Mouse (Mus musculus): ENCODE measurements at regions not wholly inside any gene's neighbourhood (a gene's known extent, or its start where the extent isn't known, plus 50 kb on each side); places are given as distances from the start of the nearest gene placed in this dataset.

DNA sequence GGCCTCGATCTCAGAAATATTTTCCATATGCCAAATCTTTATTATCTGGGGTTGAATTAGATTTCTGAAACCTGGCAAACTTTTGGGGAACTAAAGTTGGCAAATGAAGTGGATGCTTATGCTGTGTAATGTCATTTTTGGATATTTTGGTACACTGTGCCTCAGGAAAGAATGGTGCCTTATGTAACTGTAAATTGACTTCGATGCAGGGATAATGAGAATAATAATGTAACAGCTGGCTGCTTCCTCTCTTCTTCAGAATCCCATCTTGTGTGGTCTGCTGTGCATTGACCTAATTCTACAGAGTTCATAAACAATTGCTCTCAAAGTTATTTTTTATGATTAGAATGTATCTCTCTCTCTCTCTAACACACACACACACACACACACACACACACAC is 545.6 kb downstream of the Tfap2b start:
- DNase-seq (ENCODE audit: low spot score): no peak

DNA sequence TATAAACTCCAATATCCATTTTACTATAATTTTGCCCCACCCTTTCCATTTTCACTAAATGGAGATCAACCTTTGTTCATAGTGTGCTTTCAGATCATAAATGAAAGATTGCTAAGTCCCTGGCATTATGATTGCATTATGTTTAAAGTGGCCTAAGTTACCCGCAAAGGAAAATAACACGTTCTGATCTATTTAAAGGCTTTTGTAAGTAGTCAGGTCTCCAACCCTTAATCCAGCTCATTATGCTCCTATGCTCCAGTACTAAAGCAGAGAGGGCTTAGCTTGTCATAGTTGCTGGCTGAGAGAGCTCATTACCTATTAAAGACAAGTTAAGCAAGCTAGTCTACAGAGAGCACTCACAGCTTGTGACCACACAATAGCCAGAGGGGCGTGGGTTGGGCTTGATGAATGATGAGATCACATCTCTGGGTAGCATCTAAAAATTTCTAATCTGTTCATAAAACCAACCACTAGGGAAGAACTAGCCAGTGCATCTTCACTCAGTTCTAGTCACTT is 549.3 kb downstream of the Tfap2b start:
- DNase-seq (ENCODE audit: low spot score): no peak

DNA sequence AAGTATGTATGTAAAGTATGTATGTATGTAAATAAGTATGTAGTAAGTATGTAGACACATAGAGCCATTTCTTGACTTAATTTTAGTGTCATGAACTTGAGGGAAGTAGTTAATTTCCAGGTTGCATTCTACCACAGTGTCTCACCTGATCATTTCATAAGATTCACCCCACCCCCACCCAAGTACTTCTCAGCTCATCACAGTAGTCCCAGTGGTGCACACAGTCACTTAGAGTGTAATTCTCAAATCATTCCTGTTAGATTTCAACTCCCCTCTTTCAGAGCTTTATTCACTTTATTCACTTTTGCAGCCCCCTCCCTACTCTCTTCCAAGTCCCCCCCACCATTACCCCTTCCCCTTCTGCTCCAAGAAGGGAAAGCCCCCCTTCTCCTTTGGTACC is 558.2 kb downstream of the Tfap2b start:
- no peak for DNase-seq (ENCODE audit: low spot score)

DNA sequence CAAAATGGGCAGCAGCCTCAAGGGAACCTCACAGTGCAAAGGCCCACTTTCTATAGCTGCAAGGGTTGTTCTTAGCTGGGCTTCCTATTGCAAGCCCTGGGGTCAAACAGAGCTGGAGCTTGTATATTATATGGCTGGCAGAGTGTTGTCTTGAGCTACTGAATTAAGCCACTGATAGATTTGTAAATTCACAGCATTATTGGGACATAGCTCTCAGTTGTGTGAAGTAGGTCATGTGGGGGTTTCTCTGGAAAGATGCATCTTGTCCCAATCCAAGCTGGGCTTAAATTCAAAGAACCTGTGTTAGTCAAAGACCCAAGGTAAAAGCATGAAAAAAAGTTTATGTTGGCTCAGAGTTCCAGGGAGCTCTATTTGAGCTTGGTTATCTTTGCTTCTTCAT is 563.6 kb downstream of the Tfap2b start:
- no peak for DNase-seq (ENCODE audit: low spot score)

DNA sequence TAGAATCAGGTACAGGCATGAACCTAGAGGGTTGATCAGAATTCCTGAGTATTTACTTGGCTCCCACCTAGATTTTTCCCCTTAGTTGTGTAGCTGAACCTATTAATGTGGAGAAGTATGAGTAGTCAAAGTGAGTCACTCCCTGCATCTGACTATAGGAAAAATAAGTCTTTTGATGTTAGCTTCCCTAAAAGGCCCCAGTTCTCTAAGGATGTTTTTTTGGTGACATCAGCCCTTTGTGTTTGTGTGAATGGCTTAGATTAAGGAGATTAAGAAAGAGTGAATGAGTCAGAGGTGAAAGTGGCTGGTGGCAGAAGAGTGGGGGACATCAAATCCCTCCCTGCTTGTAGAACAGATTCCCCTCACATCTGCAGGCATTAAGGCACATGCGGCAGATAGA is 565.8 kb downstream of the Tfap2b start:
- DNase-seq (ENCODE audit: low spot score): no peak

DNA sequence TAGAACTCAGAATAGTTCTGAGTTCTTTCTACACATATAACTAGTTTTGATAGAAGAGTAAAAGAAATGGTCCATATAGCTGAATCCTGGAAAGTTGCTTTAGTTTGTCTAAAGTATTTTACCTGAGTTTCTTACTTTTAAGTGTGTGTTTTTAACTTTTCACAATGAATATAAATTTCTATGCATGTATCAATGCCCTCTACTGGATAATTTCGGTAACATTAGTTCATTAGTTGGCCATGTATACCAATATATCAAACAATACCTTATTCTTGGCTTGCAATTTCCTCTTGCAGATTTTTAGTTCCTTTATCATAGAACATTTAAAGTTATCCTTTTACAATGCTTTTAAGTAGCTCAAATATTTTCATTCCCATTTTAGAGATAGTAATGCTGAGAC is 568.8 kb downstream of the Tfap2b start:
- no peak for DNase-seq (ENCODE audit: low spot score)

DNA sequence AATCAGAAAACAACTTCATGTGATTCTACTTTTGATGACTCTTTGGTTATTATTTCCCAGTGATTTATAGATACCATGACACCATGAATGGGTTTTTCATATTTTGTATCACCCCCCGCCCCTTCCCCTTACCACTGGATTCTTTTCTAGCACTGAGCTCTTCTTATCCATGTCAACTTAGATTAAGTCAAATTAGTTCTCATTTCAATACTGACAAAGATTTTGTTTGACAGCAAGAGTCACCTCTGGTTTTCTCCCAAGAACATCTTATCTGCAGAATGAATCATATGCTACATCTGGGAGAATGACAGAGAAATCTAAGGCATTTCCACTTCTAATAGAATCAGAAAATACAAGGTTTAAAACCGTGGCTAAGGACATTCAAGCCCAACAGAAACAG is 578.3 kb downstream of the Tfap2b start:
- DNase-seq (ENCODE audit: low spot score): no peak

DNA sequence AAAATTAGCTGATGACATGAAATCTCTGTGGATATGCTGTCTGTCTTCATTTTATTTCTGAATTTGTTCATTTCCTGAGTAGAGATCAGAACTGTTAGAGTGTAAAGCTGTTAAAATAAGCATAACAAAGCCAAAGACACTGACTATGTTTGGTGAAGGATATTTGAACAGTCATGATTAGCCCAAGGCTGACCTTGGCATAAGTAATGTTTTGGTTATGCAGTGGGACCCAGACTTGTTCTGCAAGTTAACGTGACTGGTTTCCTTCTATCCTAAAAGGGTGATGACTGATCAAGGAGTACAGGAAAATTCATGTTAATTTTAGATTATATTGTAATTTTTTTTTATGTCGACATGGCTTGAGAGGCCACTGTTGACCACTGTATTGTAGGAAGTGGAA is 585.4 kb downstream of the Tfap2b start:
- no peak for DNase-seq (ENCODE audit: low spot score)

DNA sequence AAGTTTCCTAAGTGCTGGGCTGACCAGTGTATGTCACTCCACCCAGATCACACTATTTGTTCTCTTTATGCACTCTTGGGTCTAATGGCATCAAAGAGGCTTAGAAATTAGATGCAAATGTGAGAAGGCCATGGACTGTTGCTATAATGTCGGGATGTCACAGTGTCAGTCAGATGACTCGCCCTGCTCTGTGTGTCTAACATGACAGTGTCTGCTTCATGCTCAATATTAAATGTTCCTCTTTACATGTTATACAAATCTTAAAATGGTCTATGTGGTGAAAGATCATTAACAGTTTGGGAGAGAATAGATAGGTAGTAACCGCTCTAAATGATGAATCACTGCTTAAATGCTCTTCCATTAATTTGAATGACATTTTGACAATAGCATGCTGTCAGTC is 617.2 kb downstream of the Tfap2b start:
- no peak for DNase-seq (ENCODE audit: low spot score)

DNA sequence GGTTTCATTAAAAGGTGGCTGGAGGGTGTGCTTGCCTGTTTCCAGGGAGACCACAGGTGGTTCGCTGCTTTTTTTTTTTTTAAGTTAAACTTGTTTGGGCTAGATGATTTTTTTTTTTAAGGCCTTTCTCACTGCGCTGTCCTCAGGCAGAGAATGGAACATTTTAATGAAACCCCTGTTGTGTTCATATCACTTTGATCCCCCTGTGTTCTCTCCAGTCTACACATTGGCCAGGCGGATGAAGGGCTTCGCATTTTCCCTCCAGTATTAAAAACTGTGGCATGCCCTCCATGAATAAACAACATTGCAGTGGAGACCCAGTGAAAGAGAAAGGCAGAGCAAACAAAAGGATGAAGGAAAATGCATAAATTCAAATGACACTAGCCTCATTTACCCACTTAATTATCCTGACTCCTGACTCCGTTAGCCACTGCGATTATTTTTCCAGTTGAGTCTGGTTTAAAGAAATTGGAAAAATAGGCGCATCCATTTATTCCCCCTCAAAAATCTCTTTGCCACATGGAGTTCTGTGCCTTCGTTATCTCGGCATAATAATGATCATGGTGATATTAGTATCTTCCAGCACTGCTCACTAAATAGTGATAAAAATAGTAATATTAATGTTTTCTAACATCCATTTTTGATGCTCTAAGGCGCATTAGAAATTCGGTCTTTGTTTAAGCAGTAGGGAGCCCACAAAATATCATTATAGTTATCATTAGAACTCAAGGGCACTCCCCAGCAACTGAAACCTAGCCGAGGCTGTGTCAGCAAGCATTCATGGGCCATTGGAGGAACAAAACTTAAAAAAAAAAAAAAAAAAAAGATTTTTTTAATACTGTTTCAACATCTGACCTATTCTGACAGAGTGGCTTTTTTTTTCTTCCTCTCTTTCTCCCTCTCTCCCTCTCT is 618.0 kb downstream of the Tfap2b start:
- DNase-seq (ENCODE audit: low spot score): peak; percentile 3

DNA sequence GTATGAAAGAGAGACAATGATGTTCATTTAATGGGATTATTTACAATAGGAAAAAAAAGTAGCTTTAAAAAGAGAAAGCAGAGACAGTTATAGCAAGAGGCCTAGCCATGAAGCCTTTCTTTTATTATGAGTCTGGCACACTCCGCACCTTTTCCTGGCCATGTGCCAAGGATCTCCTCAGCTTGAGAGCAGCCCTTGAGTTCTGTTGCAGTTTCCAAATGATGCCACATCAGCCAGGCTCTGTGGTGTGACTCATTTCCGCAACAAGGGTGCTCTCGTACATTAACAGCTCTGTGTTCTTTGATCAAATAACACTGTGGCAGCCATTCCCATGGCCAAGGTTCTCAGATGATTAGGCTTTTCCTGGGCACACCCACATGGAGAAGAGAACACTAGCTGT is 641.2 kb downstream of the Tfap2b start:
- no peak for DNase-seq (ENCODE audit: low spot score)

DNA sequence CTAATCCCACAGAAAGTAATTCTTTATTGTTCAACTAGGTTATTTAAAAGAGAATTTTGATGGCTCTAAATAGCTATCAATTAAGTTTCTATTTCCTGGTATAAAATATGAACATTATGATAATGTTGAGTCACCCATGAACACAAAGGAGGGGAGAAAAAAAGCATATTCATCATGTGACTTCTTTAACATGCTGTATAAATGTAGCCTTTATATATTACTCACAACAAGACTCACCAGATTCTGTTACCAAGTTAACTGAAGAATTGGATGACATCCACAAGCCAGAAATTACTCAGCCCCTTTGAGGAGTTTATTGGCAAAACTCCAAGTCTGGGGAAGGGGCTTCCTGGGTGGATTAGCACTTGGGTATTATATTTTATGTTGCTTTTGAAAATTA is 648.5 kb downstream of the Tfap2b start:
- DNase-seq (ENCODE audit: low spot score): no peak

DNA sequence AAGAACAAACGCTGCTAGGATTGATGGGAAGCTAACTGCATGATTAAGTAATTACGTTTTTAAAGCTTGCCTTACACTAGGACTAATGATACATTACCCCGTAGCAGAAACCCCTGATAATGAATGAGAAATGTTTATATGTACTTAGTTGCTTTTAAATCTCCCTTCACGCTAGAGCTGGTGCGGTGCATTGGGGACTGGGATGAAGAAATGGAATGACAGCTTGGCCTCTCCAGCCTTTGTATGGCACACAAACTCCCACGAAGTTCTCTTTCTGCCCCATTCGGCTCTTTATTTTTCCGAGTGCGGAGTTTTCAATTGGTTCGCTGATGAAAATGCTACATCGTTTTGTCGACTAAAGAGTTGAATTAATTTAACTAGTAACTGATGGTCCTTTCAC is 659.8 kb downstream of the Tfap2b start:
- DNase-seq (ENCODE audit: low spot score): no peak

DNA sequence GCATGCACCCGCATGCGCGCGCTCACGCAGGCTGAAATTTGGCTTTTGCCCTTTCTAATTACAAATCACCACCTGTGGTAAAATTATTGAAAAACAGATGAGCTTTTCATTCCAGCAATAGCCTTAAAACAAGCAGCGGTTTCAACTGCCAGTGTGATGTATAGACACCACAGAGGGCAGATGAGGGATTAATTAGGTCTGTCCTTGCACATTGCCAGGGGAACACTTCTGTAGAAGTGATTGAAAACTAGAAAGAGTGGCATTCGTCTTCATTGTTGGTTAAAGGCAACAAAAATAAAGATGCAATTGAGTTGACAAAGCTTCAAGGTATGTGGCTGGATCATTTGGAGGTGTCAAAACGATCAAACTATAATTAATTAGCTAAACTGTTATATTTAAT is 672.5 kb downstream of the Tfap2b start:
- peak; percentile 20 for DNase-seq (ENCODE audit: low spot score)

DNA sequence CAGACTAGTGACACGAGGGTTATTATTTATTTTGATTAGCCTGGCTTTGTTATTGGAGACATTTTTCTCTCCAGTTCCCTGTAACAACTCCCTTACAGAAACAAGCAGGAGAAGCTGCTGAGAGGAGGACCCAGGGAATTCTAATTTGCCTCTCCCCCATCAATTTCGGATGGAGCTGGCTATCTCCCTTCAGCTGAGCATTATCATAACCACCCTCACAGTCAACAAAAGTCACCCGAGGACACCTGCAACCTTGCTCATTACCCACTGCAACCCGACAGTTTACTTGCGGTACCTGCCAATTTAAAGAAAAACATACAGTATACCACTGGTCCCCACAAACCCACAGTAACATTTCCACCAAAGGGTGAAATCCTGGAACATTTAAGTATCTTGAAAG is 690.7 kb downstream of the Tfap2b start:
- DNase-seq (ENCODE audit: low spot score): no peak

DNA sequence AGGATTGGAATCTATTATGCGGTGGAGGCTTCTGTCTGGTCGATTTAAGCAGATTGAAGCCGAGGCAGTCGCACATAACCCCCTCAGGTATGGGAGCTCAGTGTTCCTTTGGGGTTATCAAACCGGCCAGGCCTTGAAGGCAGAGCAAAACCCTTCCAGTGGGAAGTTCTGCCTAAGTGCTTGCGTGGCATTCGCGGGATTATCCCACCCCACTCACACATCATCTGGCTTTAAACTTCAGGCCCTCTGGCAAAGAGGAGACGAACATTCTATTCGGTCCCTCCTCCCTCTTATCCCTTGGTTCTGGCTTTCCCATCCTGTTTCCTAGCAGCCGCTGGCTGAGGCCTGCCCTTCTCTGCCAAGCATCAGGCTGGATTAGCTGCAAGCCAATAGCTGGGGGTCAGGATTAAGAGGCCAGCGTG is 691.2 kb downstream of the Tfap2b start:
- DNase-seq (ENCODE audit: low spot score): peak; percentile 28

DNA sequence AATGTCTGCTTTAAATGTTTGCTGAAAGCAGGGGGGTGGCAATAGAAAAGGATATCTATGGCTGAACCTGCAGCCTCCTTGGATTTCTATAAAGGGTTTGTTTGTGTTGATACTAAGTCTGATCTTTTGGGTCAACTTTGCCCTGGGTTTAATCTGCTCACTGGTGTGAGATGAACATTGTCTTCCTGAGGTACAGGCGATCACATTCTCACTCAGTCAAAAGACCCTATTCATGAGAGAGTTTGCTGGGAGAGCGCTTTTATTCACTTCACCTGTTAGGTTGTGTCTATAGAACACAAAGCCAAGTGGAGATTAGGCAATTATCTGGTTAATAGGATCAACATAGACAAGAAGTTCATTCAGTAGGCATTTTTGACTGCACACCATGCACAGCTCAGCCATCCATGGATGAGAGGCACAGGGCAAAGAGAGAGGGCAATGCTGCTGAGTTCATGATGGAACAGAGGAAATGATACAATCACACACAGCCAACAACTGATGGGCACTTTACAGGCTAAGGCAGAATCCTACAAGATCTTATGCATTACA is 692.3 kb downstream of the Tfap2b start:
- DNase-seq (ENCODE audit: low spot score): peak; percentile 34

DNA sequence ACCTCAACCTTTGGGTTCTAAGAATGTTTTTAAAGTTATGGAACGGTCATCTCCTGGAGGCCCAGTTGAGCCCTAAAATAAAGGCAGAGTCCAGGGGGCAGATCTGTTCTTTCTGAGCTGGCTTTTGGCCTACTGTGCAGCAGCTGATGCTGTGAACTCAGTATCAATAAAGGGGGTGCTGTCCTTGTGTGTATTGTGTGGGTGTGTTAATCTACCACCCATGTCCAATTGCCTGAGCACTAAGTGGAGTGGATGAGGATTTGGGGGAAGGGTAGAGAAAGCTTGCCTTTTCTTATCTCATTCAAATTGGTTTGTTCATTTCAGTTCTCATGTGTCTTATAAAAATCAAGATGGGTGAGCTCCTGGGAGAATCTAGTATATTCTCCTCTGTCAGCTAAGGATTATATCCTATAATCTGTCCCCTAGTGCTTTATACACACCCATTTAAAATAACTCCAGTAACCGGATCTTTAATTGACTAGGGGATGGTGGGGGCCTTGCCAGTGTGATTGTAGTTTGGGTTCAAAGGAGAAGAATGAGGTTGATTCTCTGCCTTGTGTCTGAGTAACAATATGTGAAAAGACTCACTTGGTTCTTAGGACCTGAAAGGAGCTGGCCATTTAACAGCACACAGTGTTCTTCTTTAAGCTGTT is 703.6 kb downstream of the Tfap2b start:
- DNase-seq (ENCODE audit: low spot score): no peak

DNA sequence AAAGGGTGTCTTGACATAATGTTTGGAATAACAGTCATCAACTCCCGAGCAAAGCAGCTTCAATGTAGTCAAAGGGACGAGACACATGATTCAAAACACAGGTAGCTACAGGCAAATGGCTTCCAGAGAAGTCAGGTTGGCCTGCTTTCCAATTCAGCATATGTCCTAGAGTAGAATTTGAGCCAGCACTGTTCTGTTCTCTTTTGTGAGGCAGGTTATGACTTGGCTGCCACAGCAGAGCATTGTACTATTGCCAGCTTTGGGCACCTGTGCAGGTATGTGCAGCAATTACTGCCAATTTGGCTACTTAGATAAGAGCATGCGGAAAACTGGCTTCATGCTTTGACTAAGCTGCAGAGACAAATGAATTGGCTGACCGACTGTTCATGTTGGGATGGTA is 699.1 kb downstream of the Pkhd1 start:
- DNase-seq (ENCODE audit: low spot score): no peak

DNA sequence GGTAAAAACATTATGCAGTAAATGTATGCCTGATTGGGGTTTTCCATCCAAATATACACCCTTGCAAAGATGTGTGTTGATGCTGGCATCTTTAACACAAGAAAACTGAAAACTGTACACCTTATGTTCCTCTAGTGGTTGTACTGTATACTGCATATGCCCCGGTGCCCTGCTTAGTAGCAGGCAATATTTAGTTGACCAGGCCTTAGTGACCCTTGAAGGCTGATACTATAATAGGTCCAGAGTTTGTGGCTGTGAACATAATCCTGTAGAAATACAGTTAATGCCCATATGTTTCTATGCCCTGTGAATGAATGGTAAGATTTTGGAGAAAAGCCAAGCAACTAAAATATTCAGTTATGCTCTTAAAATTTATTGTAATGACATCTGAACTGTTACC is 690.7 kb downstream of the Pkhd1 start:
- DNase-seq (ENCODE audit: low spot score): no peak

DNA sequence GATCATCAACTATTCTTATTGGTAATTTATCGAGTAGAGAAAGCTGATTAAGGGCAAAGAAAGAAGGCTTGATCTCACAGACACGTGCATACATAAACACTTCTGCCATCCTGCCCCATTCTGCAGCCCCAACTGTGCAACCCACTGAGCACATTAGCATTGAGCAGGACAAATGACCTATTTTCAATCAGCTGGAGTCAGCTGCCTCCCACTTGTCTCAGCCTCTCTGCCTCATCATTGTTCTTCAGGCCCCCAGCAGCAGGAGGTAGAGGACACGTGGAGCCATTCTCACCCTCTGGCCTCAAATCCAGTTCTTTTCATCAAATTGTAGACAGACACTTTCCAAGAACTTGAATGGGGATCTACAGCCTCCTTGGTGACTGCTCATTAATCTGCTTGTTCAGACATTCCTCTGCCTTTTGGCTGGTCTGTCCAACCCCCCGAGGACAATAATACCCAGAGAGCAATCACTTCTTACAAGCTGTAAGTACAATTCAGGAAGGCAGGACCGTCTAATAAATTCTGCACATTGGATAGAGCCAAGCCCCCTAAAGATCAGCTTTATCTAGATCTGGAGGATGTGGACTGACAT is 690.0 kb downstream of the Pkhd1 start:
- peak; percentile 56 for DNase-seq (ENCODE audit: low spot score)

DNA sequence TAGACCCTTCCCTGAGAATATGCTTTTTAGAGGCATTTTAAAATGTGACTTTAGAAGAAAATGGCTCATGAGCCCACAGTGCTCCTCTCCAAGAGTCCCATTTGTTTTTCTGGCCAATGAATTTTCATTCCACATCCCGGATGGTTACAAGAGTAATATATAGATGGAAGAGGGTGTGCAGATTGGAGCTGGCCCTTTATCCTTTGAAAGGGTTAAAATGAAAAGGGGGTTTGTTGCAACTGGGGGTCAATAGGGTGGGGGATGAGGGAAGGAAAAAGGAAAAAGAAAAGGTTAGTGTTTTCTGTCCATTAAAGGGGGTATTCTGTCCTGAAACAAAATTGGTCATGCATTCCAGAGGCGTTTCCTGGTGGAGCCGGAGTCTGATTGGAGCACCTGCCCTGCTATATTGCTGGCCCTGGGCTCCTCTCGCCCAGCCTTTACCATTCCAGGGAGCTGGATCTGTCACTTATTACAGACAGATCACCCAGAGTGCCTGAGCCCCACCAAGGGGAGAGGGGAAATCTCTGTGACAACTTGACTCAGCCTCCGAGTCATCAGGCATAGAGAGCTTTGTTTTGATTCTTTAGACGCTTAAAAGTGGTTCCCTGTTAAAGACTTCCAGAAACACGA is 666.7 kb downstream of the Pkhd1 start:
- peak; percentile 61 for DNase-seq (ENCODE audit: low spot score)

Measured in embryo, embryonic 10 days (tissue).